Mouse (Mus musculus) retina, postnatal 7 days (tissue): ENCODE measurements around the gene Shh.

Source experiments
- DNase-seq: peaks from one replicate; pipeline ENCODE4 v3.0.0-alpha.2; 2012; ENCODE audit warnings: low read depth, low spot score

Shh gene

DNA sequence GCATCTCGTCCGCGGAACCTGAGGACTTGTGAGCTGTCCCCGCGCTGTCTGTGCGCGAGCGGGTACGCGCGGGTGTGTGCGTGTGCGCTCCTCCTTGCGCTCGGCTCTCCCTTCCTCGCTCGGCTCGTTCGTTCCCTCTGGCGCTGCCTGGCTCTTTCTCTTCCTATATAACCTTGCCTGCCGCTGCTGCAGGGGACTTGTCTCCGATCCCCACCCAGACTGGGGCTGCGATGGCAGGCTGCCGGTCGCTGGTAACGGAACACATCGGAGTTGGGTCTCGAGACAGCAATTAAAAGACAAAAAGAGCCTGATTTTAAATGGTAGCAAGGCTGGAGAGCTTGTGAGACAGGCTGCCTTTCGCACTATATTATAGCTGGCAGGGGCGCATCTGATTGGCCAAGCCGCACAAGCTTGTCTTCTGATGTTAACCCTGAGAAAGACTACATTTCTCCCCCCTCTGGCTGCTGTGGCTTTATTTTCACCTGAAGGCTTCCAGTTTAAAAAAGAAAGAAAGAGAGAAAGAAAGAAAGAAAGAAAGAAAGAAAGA lies at the start of gene Shh:
TSS of gene Shh (minus strand) at position 497 of the 547 bp plus-strand sequence.
- no peak for DNase-seq

GRCm38 (mm10) chr5:28500792-28501439 lies 33.9 kb upstream of the Shh start:
- DNase-seq: no peak

DNA sequence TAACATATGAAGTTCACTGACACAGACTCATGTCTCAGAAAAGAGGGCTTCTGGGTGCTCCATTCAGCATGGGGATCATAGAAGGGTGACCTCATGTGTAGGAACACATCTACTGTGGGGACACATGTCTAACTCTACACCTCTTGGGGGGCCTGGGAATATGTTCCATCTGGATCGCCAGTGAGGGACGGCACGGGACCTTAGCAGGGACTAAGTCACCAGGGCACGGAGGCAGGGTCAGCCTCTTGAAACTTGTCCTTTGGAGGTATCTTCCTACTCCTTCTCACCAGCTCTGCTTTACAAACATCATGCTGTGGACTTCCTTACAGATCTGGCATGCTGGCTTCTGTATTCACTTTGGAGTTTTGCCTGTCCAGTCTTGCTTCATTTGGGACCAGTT lies 31.8 kb upstream of the Shh start:
- no peak for DNase-seq

DNA sequence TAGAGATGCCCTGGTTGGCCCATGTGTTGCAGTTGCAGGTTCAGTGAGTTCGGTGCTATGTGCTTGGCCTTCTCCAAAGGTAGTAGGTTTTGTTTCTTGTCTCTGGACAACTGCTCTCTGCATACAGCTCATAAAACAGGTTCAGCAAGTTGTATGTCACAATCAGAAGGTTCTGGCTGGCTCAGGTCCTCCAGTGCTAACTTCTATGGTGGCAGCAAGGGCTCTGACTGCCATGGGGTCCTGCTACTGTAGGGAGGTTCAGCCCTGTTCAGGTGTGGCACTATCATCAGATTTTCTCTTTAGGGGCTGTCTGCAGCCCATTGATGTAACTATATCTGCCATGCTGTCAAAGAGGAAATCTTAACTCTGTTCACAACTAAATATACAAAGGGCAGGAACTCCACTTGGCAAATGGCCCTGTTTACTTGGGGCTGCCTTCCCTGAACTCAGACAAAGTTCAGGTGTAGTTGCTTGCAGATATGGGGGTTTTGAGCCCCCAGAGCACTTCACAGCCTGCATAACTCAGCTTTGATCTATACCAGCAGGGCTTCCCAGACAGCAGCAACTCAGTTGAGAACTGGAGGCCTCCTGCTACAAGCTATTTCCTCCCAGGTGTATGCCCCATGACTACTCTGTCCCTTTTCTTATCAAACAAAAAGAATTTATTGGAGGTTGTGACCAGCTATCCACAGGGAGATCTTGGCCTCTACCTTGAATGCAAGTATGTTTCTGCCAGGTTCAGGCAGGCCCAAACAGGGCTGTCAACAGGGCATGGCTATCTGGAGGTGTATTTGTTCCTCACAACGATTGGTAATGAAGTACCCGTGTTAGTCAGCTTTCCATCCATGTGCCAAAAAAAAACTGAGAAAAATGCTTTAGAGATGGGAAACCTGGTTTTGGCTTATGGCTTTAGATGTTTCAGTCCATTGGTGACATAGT lies 28.9 kb upstream of the Shh start:
- DNase-seq: no peak

GRCm38 (mm10) chr5:28493550-28493949 lies 26.5 kb upstream of the Shh start:
- DNase-seq: no peak

- no peak for DNase-seq
Measured at GRCm38 (mm10) chr5:28482991-28483390, 15.9 kb upstream of the Shh start.

GRCm38 (mm10) chr5:28481730-28482129 lies 14.7 kb upstream of the Shh start:
- no peak for DNase-seq

DNA sequence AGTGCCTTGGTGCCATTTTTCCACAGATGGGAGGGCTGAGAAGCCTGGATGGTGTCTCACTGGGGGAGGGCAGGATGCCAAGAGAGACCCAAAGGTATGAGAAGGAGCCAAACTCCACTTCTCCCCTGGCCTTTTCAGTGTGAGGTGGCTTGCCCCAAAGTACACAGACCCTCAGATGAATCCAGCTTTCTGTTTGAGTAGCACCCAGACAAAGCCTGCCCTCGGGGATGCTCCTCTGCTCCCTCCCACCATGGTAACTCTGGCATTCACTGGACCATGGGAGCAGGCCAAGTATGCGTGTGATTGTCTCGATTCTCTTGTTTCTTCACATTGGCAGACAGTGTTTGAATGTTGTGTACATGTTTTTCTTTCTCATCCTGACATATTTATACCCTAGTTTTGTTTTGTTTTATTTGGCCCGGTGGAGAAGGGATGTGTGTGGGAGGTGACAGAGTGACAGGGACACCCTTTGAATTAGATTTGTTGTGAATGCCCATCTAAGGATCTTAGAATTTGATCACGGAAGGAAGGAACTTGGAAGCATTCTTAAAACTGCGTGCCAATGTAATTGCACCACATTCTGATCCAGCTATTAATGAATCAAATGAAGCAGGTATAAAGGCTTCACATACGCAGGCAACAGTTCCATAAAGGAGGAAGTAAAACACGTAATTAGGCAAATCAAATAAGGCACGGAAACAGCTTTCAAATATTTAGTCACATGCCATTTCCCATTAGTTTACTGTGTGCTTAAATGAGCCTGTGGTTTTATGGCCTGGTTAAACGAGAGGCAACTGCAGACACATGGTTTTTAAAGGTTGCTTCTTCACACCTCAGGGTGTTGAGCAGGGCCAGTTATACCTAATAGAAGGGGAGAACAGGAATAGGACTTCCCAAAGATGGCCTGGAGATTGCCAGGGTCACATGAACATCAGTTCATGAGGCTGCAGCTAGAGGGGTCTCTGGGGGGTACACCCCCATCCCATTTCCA lies 9.6 kb upstream of the Shh start:
- DNase-seq: no peak

DNA sequence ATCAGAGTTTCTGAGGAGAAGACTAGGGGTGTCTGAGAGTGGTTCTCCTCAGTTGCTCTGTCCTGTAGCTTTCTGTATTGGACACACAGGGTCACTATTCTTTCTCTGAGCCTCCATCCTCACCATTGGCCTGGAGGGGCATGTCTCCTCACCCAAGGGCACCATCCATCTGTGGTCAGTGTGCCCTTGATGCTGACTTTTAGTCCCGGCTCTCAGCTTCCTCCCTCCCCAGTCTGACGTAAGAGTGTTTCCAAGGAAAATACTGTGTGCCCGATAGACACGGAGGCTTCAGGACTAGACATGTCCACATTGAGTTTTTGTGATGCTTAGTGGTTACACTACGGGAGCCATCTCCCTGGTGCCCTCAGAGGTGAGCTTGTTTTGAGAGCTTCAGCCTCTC lies 6.5 kb upstream of the Shh start:
- DNase-seq: no peak

- DNase-seq: no peak
Measured at GRCm38 (mm10) chr5:28469525-28470202, 2.6 kb upstream of the Shh start.

DNA sequence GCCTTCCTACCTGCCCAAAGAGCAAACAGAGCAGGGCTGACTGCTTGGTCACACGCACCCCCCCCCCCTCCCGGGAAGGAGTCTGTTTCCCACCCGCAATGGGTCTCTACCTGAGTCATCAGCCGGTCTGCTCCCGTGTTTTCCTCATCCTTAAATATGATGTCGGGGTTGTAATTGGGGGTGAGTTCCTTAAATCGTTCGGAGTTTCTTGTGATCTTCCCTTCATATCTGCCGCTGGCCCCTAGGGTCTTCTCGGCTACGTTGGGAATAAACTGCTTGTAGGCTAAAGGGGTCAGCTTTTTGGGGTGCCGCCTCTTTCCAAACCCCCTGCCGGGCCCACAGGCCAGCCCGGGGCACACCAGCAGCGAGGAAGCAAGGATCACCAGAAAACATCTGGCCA lies 705 bp downstream of the Shh start:
- no peak for DNase-seq

DNA sequence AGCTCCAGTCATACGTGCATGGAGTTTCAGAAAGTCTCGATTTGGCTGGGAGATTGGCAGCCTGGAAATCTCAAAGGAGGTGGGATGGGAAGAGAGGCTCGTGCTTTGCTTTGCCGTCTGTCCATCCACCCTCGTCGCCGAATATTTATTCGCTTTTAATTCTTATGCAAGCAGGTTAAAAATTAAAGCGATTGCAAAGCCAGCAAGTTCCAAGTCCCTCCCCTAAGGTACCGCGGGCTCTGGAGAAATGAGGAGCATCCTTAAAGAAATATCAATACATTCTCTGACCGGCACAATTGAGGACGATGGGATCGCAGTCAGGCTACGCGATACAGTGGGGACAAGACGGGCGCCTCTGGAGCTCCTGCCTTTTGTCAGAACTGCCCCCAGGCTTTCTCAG lies 1.5 kb downstream of the Shh start:
- no peak for DNase-seq

GRCm38 (mm10) chr5:28465099-28465406 lies 2.0 kb downstream of the Shh start:
- no peak for DNase-seq

DNA sequence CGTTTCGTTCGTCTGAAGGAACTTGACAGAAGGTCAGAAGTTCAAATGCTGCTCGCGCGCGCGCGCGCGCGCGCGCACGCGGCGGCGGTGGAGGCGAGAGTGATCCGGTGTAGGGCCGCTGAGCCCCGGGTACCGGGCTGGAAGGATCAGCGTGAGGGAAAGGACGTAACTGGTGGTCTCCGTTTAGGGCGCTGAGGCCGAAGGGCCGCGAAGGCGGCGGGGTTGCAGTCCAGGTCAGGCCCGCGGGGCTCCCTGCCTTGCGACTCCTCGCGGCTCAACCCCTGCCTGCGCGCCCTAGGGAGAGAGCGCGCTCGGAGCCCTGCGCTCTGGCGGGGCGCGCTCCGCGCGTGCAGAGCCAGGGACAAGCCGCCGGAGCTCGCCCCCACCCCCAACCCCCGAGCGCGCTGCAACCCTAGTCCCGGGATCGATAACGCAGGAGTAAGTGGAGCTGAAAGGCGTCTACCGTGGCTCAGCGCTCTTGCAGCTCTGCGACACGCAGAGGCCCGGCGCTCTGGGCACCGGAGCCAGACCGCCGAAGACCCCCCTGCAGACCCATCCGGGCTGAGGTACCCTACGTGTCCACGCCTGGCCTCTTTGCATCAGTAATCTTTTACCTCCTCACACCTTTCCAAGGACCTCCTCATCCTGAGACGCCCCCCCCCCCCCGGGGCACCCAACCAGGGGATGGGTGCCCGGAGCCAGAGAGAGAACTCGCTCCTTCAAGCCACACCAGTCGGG lies 2.5 kb downstream of the Shh start:
- no peak for DNase-seq

- no peak for DNase-seq
Measured at GRCm38 (mm10) chr5:28463656-28464055, 3.4 kb downstream of the Shh start.

GRCm38 (mm10) chr5:28462741-28463590 lies 4.1 kb downstream of the Shh start:
- DNase-seq: no peak

- DNase-seq: no peak
Measured at GRCm38 (mm10) chr5:28461376-28461775, 5.7 kb downstream of the Shh start.

GRCm38 (mm10) chr5:28460556-28461350 lies 6.3 kb downstream of the Shh start:
- no peak for DNase-seq
